Mouse (Mus musculus) heart, embryonic 11.5 days (tissue): ENCODE measurements around the gene Kdf1. TPM values are rescaled to one million over a fixed set of nuclear protein-coding genes. Genes with fewer than 3 reads are reported as not detected.

Source experiments
- ATAC-seq: fragments of 200-750 bp; cut with Nextera tagmentation; replicated peaks from 2 replicates; pipeline ENCODE4 v1.8.0; 2017; ENCODE audit warnings: moderate library complexity; ENCODE audit not compliant: insufficient number of reproducible peaks, low FRiP score, low TSS enrichment
- H3K27ac ChIP-seq: fragments of 300-500 bp; sonication (generic); 2 replicates; pipeline ENCODE4 v1.5.1; 2014; ENCODE audit warnings: mild to moderate bottlenecking, low read depth, low read length
- H3K27me3 ChIP-seq: fragments of 300-500 bp; sonication (generic); 2 replicates; pipeline ENCODE4 v1.6.1; 2014; ENCODE audit warnings: mild to moderate bottlenecking, low read length, mixed read lengths; ENCODE audit not compliant: control insufficient read depth, insufficient read depth
- H3K36me3 ChIP-seq: fragments of 300-500 bp; sonication (generic); 2 replicates; pipeline ENCODE4 v1.6.1; 2014; ENCODE audit warnings: mild to moderate bottlenecking, low read length, moderate library complexity, mixed read lengths; ENCODE audit not compliant: control insufficient read depth, insufficient read depth
- H3K4me1 ChIP-seq: fragments of 300-500 bp; sonication (generic); 2 replicates; pipeline ENCODE4 v1.6.1; 2014; ENCODE audit warnings: low read length; ENCODE audit not compliant: control insufficient read depth, insufficient read depth
- H3K4me2 ChIP-seq: fragments of 300-500 bp; sonication (generic); 2 replicates; pipeline ENCODE4 v1.6.1; 2014; ENCODE audit warnings: mild to moderate bottlenecking, moderate library complexity
- H3K4me3 ChIP-seq: fragments of 300-500 bp; sonication (generic); 2 replicates; pipeline ENCODE4 v1.5.1; 2014; ENCODE audit warnings: low read depth, low read length
- H3K9ac ChIP-seq: fragments of 300-500 bp; sonication (generic); 2 replicates; pipeline ENCODE4 v1.6.1; 2014; ENCODE audit warnings: mild to moderate bottlenecking, low read depth, low read length, moderate library complexity
- H3K9me3 ChIP-seq: fragments of 300-500 bp; sonication (generic); replicated peaks from 2 replicates; pipeline ENCODE4 v1.6.1; 2016; ENCODE audit warnings: low read length; ENCODE audit not compliant: control insufficient read depth
- WGBS: fragments of 180-500 bp; shearing (Covaris S2); extraction: QIAGEN DNeasy Blood & Tissue Kit; methylation state at CpG from one replicate; pipeline ENCODE4 v1.1.7; 2014; ENCODE audit not compliant: insufficient replicate concordance; 5-methylcytosine and 5-hydroxymethylcytosine counted together
- polyA plus RNA-seq: library from polyadenylated mRNA; unstranded; fragments of >200 nt; fragmentation: Nextera tagmentation; extraction: Ambion mirVana; gene quantifications from 2 replicates; pipeline ENCODE4 v1.2.1, GENCODE M21; 2014

Gene Kdf1
- polyA plus RNA-seq, result 0.77 and 0.80 TPM in 2 replicates

DNA sequence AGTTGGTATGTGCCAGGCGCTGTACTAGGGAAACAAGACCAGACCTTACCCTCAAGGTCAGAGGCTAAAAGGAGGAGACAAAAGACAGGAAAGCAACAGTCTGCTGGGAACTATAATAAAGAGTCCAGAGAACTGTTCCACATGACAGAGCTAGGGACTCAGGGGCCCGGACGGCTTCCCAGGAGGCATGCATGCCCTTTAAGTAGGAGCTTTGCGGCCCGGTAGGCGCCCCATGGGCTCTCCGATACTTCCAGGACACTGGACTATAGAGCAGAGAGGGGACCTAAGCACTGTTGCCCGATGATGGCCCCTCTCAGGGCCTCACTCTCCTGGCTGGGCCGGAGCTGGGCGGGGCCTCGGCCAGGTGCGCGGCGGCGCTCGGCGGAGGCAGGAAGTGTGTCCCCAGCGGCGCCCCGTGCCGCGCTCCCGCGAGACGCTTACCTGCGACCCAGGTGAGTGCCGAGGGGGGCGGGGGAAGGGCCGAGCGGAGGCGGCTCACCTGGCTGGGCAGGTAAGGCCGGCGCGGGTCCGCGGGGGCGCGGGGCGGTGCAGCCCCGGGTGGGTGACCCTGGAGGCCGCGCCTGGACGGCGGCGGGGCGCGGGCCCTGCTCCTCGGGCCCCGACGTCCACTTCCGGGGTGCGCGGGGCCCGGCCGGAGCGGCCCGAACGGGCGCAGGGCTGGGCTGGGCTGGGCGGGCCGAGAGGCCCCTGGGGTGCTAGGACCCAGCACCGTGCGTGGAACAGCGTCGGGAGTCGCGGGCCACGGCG lies at the start of gene Kdf1:
Gene Kdf1, plus strand, starts transcription at position 363 of the 768 bp plus-strand sequence.
- Histone ChIP-seq H3K27me3 (peaks cover 36% of the 10 kb centered on the region), H3K36me3 (no peaks in the 10 kb centered on the region), H3K9ac (peak within 1 kb of the TSS; percentile 65), H3K4me2 (peak within 1 kb of the TSS; percentile 78), H3K9me3 (no peaks in the 10 kb centered on the region), H3K4me1 (peaks cover 9% of the 10 kb centered on the region), H3K4me3 (peak within 1 kb of the TSS; percentile 54), H3K27ac (no peak within 1 kb of the TSS)
- ATAC-seq, result no peak; the same call in 1 of the 2 replicates
- 5% methylated on average over 47 of the region's 69 CpGs for WGBS

DNA sequence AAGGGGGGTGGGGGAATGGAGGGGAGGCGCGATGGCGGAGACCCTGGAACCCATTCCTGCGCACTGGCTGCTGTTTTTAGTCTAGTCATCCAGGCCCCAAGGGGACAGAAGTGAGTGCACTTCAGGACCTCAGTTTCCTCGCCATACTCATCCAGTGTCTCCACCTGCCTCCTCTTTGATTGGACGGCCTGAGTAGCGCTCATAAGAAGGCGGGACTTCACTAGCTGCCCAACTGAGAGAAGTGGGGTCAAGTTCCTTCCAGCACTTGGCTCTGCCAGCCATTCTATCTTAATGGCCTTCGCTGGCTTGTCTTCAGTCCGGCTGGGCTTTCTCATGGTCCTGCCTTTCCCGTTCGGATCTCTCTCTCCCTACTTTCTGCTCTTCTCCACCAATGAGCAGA lies 49.6 kb upstream of the Kdf1 start:
- Histone ChIP-seq H3K4me1 (peaks cover 9% of the 10 kb centered on the region), H3K27me3 (peaks cover 3% of the 10 kb centered on the region), H3K27ac (no peak overlapping the region), H3K9me3 (no peaks in the 10 kb centered on the region), H3K4me2 (peak overlapping the region; percentile 93), H3K4me3 (peak overlapping the region; percentile 12), H3K9ac (no peak overlapping the region), H3K36me3 (no peaks in the 10 kb centered on the region)
- WGBS, result 10% methylated on average over 12 of the region's 12 CpGs
- ATAC-seq, result no peak

GRCm38 (mm10) chr4:133471135-133471821 lies 47.5 kb upstream of the Kdf1 start:
- Histone ChIP-seq H3K27ac (no peak overlapping the region), H3K9me3 (no peaks in the 10 kb centered on the region), H3K4me3 (no peak overlapping the region), H3K9ac (no peak overlapping the region), H3K27me3 (peaks cover 6% of the 10 kb centered on the region), H3K4me1 (peaks cover 9% of the 10 kb centered on the region), H3K4me2 (no peak overlapping the region), H3K36me3 (no peaks in the 10 kb centered on the region)
- WGBS, result 73% methylated on average over 7 of the region's 7 CpGs
- ATAC-seq, result no peak

GRCm38 (mm10) chr4:133473833-133474232 lies 44.9 kb upstream of the Kdf1 start:
- 49% methylated on average over 2 of the region's 2 CpGs for WGBS
- Histone ChIP-seq H3K9ac (no peak overlapping the region), H3K9me3 (no peaks in the 10 kb centered on the region), H3K36me3 (no peaks in the 10 kb centered on the region), H3K27me3 (peaks cover 20% of the 10 kb centered on the region), H3K27ac (no peak overlapping the region), H3K4me2 (no peak overlapping the region), H3K4me3 (no peak overlapping the region), H3K4me1 (peaks cover 3% of the 10 kb centered on the region)
- 0 out of 2 replicates have a peak, but pooled peaks have one; percentile 42 for ATAC-seq

DNA sequence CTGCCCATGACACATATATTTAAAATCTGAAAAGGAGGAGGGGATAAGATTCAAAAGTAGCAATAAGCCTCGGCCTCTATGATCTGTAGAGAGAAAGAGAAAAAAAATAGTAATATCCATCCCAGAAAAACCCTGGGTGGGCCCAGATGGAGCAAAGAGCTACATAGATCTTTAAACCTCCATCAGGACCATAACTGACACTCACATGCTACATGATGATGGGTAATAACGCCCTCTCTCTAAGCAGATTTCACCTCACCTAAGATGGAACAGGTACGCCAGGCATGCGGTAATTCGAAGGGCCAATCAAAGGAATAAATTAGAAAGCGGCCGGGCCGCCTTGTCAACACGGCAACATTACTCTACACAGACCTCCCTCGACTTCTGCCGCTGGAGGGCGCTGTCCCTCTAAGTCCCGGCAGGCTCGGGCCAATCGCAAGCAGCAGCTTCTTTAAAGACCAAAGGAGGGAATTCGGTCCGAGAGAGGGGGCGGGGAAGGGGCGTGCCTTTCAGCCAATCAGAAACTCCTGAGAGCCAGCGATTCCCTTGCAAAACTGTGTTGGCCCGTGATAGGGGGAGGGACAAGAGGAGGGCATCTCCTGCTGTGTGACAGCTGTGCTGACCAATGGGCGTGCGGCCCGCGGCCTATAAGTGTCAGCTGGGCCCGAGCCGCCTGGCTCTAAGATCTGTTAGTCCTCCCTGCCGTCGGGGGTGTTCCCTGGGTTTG lies 39.1 kb upstream of the Kdf1 start, which contains the start of gene Tent5b:
Gene Tent5b, plus strand, starts transcription at position 675 of the 727 bp plus-strand sequence.
- Histone ChIP-seq H3K36me3 (no peaks in the 10 kb centered on the region), H3K4me1 (peaks cover 18% of the 10 kb centered on the region), H3K27me3 (peaks cover 41% of the 10 kb centered on the region), H3K9ac (peak within 1 kb of the TSS; percentile 25; the same call in 1 of the 2 replicates), H3K27ac (no peak within 1 kb of the TSS), H3K4me2 (peak within 1 kb of the TSS; percentile 78), H3K9me3 (no peaks in the 10 kb centered on the region), H3K4me3 (peak within 1 kb of the TSS; percentile 39)
- 3% methylated on average over 29 of the region's 29 CpGs for WGBS
- peak; percentile 94 for ATAC-seq

DNA sequence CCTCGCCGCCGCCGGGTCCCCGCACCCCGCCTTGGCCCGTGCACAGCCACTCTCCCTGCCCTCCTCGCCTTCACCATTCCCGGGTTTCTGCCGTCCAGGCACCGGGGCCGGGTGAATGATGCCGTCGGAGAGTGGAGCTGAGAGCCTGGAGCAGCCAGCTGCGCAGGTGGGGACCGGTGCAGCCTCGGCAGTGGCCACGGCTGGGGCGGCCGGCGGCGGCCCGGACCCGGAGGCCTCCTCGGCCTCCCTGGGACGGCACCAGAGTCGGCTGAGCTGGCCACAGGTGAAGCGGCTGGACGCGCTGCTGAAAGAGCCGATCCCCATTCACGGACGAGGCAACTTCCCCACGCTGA lies 38.6 kb upstream of the Kdf1 start:
- Histone ChIP-seq H3K27me3 (peaks cover 38% of the 10 kb centered on the region), H3K4me1 (peaks cover 19% of the 10 kb centered on the region), H3K4me3 (peak overlapping the region; percentile 39), H3K4me2 (peak overlapping the region; percentile 78), H3K9me3 (no peaks in the 10 kb centered on the region), H3K36me3 (no peaks in the 10 kb centered on the region), H3K9ac (peak overlapping the region; percentile 25; the same call in 1 of the 2 replicates), H3K27ac (no peak overlapping the region)
- ATAC-seq, result peak; percentile 29; the same call in 1 of the 2 replicates
- WGBS, result 2% methylated on average over 33 of the region's 34 CpGs

- H3K36me3 ChIP-seq, result no peaks in the 10 kb centered on the region
- no peak for ATAC-seq
- peaks cover 19% of the 10 kb centered on the region for H3K4me1 ChIP-seq
- H3K4me2 ChIP-seq, result peak overlapping the region; percentile 78
- no peak overlapping the region; the same call in 1 of the 2 replicates for H3K9ac ChIP-seq
- H3K27ac ChIP-seq, result no peak overlapping the region
- H3K27me3 ChIP-seq, result peaks cover 38% of the 10 kb centered on the region
- WGBS, result 34% methylated on average over 6 of the region's 6 CpGs
- H3K9me3 ChIP-seq, result no peaks in the 10 kb centered on the region
- H3K4me3 ChIP-seq, result no peak overlapping the region
These were observed 38.0 kb upstream of the Kdf1 start for GRCm38 (mm10) chr4:133480754-133481153.

DNA sequence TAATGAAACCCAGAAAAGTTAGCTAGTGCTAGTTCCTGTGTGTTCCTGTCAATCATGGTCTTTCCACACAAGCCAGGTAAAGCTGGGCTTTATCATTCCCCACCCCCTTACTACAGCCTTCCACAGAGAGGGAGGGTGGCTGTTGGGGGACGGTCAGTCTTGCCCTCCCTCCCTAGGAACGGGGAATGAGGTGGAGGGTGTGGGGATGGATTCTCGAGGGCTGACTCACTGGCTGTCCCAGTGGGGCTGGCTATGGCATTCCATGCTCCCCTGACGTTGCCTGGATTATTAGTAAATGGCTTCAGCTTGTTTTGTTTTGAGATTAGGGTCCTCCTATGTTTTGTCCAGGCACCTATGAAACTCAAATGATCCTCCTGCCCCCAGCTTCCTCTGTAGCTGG lies 37.3 kb upstream of the Kdf1 start:
- no peak overlapping the region for H3K27ac ChIP-seq
- no peak overlapping the region for H3K9ac ChIP-seq
- H3K27me3 ChIP-seq, result peaks cover 35% of the 10 kb centered on the region
- no peaks in the 10 kb centered on the region for H3K36me3 ChIP-seq
- WGBS, result 9% methylated on average over 4 of the region's 4 CpGs
- H3K4me1 ChIP-seq, result peaks cover 19% of the 10 kb centered on the region
- no peak overlapping the region for H3K4me3 ChIP-seq
- no peaks in the 10 kb centered on the region for H3K9me3 ChIP-seq
- no peak overlapping the region for H3K4me2 ChIP-seq
- ATAC-seq, result no peak
